Mouse (Mus musculus) olfactory bulb, adult 2 months (tissue): ENCODE data around the gene Tmem198. TPM values are rescaled to one million over a fixed set of nuclear protein-coding genes. Genes with fewer than 3 reads are reported as not detected.

Experiments
- H3K27ac ChIP-seq: fragments of 200-500 bp; 2 replicates; pipeline ENCODE4 v1.5.1; 2012; ENCODE audit warnings: low read depth, low read length; ENCODE audit not compliant: insufficient read depth
- H3K4me1 ChIP-seq: fragments of 200-500 bp; 2 replicates; pipeline ENCODE4 v1.6.1; 2012; ENCODE audit warnings: low read length; ENCODE audit not compliant: control insufficient read depth, insufficient read depth
- H3K4me3 ChIP-seq: fragments of 200-500 bp; 2 replicates; pipeline ENCODE4 v1.5.1; 2012; ENCODE audit warnings: mild to moderate bottlenecking, low read depth, low read length, moderate library complexity; ENCODE audit not compliant: insufficient read depth
- CTCF ChIP-seq: fragments of 200-500 bp; IDR thresholded peaks from 2 replicates; pipeline ENCODE4 v1.5.1; 2012; ENCODE audit warnings: low read depth, mild to moderate bottlenecking, low read length, moderate library complexity; ENCODE audit not compliant: insufficient read depth
- POLR2A ChIP-seq: fragments of 200-500 bp; IDR thresholded peaks from 2 replicates; pipeline ENCODE4 v1.6.1; 2012; ENCODE audit warnings: mild to moderate bottlenecking, low read depth, low read length, moderate library complexity; ENCODE audit not compliant: insufficient read depth
- WGBS: fragments of 180-500 bp; shearing (Covaris S2); methylation state at CpG from one replicate; pipeline ENCODE4 v1.1.7; 2018; 5-methylcytosine and 5-hydroxymethylcytosine counted together
- polyA plus RNA-seq: library from polyadenylated mRNA; stranded (reverse); fragments of >200 nt; gene quantifications from 2 replicates; pipeline ENCODE4 v1.2.4, GENCODE M21; 2012; ENCODE audit warnings: low replicate concordance; ENCODE audit not compliant: missing spikeins, insufficient read depth, insufficient read length

Tmem198 gene
- polyA plus RNA-seq, 1 experiment: not detected

DNA sequence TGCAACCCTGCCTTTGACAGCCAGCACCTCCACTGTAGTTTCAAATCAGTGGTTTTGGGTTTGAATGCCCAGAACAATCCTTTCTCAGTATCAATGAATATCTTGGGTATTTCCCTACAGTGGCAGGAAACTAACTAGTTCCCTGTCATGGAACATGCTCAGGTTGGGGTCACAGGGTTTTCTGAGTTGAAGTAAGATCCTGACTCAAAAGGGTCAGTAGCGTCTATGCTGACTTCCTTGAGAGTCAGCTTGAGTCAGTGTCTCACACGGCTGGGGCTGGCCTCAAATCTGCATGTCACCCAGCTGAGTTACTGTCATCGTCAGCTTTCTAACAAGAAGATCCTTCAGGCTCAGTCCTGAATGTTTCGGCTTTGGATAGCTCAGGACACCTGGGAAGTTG, 19.6 kb downstream of the Tmem198 start:
- WGBS: 95% methylated on average over 4 of the region's 4 CpGs
- TF ChIP-seq POLR2A: no peak
- TF ChIP-seq CTCF: no peak
- Histone ChIP-seq H3K4me1 (peaks cover 7% of the 10 kb centered on the region), H3K4me3 (no peak overlapping the region), H3K27ac (no peak overlapping the region)

DNA sequence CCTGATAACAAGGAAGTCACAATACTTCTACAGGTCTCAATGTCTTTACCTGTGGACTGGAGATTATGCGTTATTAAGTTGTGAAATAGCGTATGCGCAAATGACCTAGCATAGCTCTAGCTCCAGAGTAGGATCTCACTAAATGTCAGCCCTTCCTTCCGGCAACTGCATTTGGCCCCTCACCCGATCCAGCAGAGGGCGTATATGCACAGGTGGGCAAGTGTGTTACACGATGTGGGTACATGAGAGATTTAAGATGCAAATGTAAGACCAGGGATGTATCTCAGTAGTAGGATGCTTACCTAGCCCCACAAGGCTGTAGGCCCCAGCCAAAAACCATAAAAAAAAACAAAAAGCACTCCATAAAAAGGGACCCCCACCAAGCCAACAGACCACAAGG, 20.1 kb downstream of the Tmem198 start:
- Histone ChIP-seq H3K4me1 (peaks cover 8% of the 10 kb centered on the region), H3K27ac (no peak overlapping the region), H3K4me3 (no peak overlapping the region)
- 80% methylated on average over 7 of the region's 7 CpGs for WGBS
- TF ChIP-seq POLR2A: no peak
- no peak for TF ChIP-seq CTCF

DNA sequence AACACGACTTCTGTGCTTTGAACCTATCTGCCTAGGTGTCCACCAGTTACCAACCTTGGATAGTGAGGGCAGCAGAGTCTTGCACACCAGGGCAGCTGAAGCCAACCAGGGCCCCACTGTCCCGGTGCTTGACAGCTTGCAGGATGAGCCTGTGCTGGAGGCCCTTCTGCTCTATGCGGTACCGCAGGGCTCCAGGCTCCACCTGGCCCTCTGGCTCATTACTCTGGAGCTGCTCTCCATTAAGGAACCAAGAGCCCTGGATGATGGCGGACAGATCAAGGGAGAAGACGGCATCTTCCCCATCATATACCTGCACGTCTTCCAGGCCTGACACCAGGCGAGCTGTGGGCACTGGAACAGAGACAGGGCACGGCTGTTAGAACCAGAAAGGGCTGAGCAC, 22.6 kb downstream of the Tmem198 start:
- H3K27ac ChIP-seq: no peak overlapping the region
- TF ChIP-seq CTCF: no peak
- WGBS: over 99% methylated on average over 9 of the region's 9 CpGs

DNA sequence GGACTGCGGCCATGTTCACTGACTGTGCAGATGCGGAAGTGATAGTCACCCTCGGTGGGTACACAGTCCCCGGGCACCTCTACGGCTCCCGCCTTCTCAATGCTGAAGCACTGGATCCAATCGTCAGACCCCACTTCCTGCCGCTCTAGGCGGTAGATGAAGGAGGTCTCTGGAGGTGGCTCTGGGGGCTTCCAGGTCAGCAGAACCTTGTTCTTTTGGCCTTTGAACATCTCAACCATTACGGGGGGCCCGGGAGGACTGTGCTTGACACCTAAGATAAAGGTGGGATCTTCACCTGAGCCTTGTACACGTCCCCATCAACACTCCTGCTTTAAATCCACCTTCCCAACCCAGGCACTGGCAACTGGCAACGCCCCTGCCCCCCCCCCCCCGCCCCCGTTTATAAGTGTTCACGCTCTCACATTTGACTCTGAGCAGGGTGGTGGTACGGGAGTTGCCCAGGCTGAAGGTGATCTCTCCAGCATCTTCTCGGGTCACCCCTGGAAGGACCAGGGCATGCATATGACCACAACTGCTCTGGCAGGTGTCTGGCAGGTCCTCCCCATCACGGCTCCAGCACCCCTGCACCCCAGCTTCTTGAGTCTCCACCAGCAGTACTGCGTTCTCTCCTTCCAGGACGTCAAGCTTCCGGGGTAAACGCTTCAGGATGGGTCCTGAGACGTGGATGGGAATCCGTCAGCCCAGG, 23.8 kb downstream of the Tmem198 start:
- TF ChIP-seq CTCF (no peak), POLR2A (no peak)
- 86% methylated on average over 25 of the region's 25 CpGs for WGBS
- Histone ChIP-seq H3K27ac (no peak overlapping the region), H3K4me3 (no peak overlapping the region), H3K4me1 (peaks cover 21% of the 10 kb centered on the region)

More for the DNA sequence above, 22.6 kb downstream of the Tmem198 start:
- peaks cover 18% of the 10 kb centered on the region for H3K4me1 ChIP-seq
- no peak overlapping the region for H3K4me3 ChIP-seq

DNA sequence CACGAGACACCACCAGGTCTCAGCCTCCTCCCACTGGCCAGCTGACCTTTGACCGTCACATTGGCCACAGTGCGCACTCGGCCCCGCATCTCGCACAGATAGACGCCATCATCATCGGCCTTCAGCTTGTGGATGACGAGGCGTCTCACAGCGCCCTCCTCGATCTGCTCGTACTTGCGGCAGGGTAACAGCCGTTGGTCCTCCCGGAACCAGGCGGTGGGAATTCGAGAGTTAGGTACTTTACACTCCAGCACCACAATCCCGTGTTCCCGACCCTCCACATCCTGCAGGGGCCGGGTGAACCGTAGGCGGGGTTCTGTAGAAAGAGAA, 24.3 kb downstream of the Tmem198 start:
- TF ChIP-seq CTCF: no peak
- no peak for TF ChIP-seq POLR2A
- 81% methylated on average over 23 of the region's 23 CpGs for WGBS
- Histone ChIP-seq H3K4me3 (no peak overlapping the region), H3K4me1 (peaks cover 21% of the 10 kb centered on the region), H3K27ac (no peak overlapping the region)

DNA sequence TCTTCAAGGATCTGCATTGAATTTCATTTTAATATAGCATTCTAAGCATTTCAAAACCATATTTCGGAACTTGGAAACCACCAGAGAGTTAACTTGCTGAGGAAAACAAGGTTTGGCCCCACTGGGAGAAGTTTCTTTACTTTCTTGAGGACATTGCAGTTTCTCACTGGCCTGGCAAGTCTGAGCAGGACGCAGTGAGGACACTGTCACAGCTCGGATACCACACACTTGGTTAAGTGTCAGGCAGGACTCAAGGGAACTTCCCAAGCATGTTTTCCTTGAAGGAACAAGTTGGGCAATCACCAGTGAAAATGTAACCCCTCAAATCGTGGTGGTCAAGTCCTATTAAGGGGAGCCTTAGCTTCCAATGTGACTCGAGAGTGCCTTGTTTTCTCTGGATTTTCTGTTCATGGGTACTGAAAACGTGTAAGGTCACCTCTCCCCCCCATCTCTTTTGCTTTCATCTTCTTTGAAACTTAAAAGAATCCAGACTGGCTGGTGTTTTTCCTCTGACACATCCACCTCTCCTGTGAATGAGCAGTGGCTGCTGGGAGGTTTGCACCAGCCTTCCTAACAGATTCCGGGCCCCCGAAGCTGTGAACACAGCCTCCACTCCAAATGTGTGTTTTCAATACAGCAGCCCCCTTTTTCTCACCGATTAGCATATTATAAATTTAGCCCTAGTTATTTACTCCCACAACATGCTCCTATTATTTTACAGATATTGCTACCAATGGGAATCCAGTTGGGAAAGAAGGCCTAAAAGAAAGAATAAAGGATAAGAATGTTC, 25.1 kb downstream of the Tmem198 start:
- Histone ChIP-seq H3K27ac (0 out of 2 replicates have a peak overlapping the region, but pooled peaks have one; percentile 15), H3K4me1 (peaks cover 25% of the 10 kb centered on the region), H3K4me3 (no peak overlapping the region)
- TF ChIP-seq POLR2A (no peak), CTCF (no peak)
- WGBS: 55% methylated on average over 9 of the region's 9 CpGs

DNA sequence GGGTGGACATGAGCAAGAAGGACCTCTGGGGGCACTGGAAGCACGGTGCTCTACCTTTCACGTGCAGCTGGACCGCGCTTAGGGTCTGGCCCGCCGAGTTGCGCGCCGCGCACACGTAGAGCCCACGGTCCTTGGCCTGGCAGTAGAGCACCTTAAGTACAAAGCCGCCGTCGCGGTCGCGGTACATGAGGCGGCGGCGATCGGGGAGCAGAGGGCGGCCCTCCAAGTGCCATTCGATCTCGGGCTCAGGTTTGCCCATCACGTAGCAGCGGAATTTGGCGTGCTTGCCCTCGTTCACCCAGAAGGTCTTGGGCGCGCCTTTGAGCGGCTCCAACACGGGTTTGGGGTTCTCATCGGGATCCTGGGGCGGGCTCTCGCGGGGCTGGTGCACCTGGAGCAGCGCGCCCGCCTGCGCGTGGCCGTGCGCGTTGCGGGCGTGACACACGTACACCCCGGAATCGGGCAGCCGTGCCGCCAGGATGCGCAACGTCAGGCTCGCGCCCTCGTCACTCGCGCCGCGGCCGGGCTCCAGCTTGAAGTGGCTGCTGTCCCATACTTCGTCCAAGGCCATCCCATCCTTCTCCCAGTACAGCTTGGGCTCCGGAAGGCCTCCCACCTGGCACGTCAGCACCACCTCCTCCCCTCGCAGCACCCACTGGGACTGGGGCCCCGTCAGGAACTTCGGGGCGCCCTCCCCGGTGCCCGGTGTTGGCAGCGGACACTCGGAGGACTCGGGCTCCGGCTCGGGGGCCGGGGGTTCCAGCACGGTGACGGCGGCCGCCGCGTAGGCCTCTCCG, 26.0 kb downstream of the Tmem198 start:
- H3K4me3 ChIP-seq: peak overlapping the region; percentile 83
- TF ChIP-seq CTCF (no peak), POLR2A (peak; percentile 55)
- under 1% methylated on average over 84 of the region's 84 CpGs for WGBS

DNA sequence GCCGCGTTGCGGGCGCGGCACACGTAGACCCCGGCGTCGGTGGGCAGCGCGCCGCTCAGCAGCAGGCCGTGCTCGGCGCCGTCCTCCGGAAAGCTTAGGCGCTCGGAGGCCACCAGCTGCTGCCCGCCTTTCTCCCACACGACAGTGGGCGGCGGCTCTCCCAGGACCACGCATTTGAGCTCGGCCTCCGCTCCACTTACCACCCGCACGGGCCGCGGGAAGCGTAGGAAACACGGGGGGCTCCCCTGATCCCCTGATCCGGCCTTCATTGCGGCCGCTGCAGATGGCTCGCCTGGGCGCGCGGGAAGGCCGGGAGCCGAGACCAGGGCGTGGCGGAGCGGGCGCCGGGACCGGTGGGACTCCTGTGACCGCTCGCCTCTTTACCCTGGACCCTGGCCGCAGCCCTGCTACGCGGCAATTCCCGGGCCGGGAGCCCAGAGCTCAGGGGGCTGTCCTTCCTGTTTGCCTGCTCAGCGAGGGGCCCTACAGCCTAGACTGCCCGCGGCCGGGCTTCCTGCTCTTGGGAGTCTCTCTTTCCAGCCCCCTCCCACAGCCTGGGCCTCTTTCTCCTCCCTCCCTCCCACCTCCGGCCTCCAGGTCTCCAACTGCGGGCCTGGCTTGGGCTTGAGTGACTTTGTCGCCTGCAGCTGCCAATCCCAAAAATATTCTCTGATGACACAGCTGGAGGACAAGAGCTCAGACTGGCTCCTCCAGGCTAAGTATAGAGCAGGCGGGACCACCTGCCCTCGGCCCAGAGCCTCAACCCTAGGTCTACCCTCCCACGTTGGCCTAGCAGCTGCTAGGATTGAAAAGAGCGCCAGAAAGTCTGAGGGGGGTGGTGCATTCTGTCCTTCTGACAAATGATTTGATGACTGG, 26.9 kb downstream of the Tmem198 start, which contains the start of gene Obsl1:
Obsl1 (minus strand) TSS at position 497 of the 876 bp plus-strand sequence.
- TF ChIP-seq CTCF (no peak), POLR2A (no peak; the same call in 1 of the 2 replicates)
- Histone ChIP-seq H3K4me1 (peaks cover 27% of the 10 kb centered on the region), H3K27ac (peak within 1 kb of the TSS; percentile 70), H3K4me3 (peak within 1 kb of the TSS; percentile 83)
- WGBS: 1% methylated on average over 65 of the region's 65 CpGs

More for the DNA sequence above, 26.0 kb downstream of the Tmem198 start:
- H3K27ac ChIP-seq: peak overlapping the region; percentile 70
- peaks cover 27% of the 10 kb centered on the region for H3K4me1 ChIP-seq

DNA sequence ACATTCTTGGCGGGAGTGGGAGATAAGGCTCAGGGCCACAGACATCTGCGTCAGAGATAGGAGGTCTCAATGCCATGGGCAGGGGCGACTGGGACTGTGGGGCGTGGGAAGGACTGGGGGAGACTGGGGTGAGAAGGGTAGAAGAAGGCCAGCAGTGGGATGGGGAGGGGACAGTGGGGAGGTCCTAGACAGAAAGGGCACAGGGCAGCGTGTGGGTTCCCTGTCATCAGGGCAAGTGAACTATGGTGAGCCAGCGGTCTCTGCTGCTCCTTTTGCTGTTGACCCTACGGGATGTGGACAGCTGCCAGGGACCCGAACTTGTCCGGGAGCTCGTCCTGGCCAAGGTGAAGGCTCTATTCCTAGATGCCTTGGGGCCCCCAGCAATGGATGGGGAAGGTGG, 27.7 kb downstream of the Tmem198 start, which contains the start of gene Inha:
Inha (plus strand) TSS at position 72 of the 400 bp plus-strand sequence.
- H3K27ac ChIP-seq: peak within 1 kb of the TSS; percentile 70; the same call in 1 of the 2 replicates
- WGBS: 70% methylated on average over 10 of the region's 10 CpGs
- peaks cover 27% of the 10 kb centered on the region for H3K4me1 ChIP-seq
- H3K4me3 ChIP-seq: peak within 1 kb of the TSS; percentile 83
- TF ChIP-seq POLR2A: no peak
- TF ChIP-seq CTCF: no peak
